Mouse (Mus musculus): ENCODE data around the gene Chst15.
A peak's percentile ranks its signal among the peaks of the same experiment; 100 is the strongest.

Chst15 gene

DNA sequence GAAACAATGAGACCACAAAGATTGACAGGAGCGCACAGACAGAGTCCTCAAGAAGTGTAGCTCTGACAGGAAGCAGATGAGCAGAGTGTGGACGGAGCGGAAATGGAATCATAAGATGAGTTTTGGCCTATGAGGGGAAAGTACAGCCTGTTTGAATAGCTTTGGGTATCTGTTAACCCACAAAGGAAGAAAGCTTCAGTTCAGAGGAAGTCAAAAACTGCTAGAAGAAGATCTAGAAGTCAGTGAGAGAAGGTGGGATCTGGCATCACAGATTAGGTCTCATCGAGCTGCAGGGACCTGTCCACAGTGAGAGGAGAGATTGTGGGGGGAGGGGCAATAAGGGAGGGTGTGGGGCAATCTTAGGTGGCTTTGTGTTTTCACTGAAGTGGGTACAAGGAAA lies 18.3 kb upstream of the Chst15 start:
- DNase-seq = peak in 1 of 2 experiments; percentile 47

DNA sequence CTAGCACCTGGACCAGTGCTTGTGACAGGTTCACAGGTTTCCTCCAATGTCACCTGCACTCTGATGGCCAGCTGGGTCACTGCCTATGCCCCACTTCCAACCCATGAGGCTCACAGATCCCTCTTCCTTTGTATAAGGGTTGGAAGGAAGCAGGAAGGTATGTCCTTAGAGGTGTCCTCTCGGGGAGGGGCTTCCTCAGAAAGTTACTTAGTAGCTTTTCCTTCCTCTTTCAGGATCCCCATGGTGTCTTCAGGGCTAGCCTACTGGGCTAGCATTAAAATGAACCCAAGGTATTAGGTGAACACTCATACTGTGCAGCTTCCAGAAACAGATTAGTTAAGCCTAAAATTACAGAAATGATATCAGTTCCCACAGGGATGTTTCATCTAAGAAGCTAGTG lies 16.1 kb upstream of the Chst15 start:
- DNase-seq = no peak

DNA sequence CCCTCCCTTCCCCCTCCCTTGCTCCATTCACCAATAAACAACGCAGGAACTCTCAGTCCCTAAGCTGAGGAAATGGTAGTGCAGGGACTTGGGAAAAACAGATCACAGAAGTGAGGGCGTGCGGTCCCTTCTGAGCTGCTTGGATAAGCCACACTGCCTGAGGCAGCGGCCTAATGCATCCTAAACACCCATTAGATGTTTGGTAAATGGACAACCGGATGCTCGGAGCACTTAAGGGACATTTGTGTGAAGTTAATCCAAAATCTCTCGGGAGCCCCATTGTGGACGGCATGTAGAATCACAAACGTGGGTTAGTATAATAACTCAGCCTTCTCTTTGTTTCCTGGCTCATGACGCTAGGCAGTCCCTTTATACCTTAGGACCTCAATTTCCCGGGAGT lies 15.1 kb upstream of the Chst15 start:
- DNase-seq = no peak

DNA sequence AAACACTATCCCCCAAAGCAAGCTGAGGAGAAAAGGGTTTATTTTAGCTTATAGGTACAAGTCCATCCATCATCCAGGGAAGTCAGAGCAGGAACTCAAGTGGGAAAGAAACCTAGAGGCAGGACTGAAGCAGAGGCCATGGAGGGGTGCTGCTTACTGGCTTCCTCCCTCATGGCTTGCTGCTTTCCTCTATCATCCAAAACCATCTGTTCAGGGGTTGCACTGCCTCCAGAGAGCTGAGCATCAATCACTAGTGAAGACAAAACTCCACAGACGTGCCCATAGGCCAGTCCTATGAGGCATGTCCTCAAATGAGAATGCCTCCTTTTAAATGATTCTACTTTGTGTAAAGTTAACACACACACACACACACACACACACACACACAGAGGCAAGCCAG lies 13.2 kb upstream of the Chst15 start:
- no peak for DNase-seq

DNA sequence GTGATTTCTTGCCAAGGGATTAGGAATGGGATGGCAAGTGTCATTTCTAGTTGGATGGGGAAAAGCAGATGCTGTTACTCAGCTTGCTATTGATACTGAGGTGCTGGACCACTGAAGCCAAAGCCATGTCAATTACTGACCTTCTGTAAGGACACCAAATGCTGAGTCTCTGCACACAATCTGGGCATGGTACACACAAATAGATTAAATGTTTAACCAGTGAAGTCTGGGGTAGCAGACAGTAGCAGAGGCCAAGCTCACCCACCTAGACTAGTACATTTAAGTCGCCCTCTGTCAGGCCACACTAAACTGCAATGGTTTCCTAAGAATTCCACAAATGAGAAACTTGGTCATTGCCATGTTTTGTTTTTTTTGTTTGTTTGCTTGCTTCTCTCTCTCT lies 11.6 kb upstream of the Chst15 start:
- DNase-seq = no peak

DNA sequence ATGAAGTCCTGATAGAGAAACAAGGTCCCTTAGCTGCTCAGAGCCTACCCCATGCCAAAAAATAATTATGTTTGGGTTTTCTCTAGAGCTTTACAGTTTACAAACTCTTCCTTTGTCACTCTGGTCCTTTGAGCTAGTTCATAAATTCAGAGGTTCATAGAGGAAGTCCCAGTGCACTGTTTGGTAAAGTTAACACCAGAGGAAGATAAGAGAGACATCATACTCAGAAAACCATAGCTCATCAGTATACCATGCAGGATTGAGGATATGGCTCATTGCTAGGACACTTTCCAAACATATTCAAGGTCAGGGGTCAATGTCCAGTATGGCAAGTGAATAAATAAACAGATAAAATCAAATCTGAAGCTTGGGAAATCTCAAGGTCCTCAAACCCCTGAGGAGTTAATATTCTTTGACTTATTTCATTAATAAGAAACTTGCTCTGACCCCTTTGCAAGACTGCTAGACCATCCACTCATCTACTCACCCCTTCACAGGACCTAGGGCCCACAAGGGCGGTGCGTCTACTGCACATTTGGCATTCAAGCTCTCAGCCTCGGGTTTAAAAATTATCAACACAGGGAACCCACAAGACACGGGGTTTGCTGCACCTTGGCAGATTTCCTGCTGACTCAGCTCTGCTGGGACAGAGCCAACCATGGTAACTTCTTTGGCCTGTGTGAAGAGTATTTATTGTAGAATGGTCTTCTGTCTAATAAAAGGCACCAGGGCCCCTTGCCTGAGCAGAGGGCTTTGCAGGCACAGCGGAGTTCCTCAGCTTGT lies 8.7 kb upstream of the Chst15 start:
- DNase-seq = no peak

DNA sequence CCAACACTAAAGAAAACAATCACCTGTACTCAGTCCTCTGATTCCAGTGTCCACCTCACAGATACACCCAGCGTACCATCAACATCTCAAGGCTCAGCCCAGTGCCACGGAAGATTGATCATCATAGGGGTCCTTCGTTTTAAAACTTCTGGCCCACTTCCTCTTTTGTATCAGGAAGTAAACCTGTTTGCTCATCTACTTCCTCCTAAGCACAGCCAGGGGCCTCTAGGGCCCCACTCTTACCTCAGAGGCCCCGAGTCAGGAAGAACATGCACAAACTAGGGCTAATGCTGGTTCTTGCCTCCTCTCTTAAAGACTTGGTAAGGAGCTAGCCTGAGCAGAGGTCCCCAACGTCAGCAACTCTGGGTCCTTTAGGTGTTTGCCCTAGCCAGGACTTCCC lies 6.4 kb upstream of the Chst15 start:
- DNase-seq = no peak

DNA sequence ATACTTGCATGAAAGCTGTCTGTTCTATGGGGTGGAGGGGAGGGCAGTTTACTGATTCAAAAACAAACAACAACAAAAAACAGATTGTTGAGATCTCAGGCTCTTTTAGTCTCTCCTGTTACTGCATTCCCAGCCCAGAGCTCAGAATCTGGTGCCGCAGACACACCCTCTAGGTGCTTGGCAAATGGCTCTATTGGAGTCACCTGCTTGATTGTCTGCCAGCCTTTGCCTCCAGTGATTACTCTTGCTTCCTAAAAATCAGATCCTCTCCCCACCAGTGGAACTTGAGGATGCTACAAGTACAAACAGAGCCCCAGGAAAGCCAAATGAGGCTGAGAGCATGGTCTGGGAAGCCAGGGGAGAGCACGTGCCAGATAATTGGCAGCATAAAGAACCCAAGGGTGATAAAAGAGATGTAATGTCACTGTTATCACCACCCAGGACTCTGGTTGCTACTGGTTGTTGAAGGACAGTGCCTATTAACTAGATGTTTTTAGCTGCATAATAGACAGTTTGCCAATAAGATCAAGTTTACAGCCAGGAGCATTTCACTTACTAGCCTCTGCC lies 4.4 kb upstream of the Chst15 start:
- no peak for DNase-seq

DNA sequence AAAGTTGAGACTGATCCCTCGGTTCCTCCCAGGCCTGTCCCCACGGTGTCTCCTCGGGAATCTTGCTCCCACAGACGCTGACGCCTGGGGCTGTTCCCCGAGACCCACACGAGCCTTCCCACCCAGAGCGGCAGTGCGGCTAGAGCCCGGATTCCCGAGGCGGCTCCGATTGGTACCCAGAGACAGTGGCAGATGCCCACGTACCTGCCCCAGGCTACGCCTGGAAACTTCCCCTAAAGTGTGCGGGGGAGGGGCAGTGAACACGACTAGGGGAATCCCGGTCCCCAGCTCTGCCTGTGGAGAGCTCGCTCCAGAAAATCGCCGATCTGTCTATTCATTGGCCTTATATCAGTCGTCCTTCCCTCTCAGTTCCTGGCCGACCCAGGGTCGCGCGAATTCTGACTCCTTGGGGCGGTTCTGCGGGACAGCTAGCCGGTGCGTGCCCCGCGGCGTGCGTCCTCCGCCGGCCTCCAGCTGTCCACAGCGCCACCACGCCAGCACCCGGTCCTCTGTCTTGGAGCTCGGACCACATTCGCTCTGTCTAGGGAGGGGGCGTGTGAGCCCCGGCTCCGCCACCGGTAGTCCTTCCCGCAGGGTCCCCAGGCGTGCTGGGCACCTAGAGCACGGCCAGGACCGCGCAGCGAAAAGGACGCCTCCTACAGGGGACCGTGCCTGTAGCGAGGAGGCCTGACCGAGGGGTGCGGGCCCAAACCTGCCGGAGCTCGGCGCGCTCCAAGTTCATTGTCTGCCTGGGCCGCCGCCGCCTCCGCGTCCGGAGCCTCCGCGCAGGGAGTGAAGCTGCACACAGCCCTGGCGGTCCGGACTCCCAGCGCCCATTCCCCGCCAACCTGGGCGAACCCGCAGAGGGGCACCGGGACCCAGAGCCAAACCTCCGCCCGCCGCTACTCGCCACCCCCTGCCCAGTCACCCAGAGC lies 660 bp downstream of the Chst15 start:
- peak; percentile 59 to 68 for DNase-seq

DNA sequence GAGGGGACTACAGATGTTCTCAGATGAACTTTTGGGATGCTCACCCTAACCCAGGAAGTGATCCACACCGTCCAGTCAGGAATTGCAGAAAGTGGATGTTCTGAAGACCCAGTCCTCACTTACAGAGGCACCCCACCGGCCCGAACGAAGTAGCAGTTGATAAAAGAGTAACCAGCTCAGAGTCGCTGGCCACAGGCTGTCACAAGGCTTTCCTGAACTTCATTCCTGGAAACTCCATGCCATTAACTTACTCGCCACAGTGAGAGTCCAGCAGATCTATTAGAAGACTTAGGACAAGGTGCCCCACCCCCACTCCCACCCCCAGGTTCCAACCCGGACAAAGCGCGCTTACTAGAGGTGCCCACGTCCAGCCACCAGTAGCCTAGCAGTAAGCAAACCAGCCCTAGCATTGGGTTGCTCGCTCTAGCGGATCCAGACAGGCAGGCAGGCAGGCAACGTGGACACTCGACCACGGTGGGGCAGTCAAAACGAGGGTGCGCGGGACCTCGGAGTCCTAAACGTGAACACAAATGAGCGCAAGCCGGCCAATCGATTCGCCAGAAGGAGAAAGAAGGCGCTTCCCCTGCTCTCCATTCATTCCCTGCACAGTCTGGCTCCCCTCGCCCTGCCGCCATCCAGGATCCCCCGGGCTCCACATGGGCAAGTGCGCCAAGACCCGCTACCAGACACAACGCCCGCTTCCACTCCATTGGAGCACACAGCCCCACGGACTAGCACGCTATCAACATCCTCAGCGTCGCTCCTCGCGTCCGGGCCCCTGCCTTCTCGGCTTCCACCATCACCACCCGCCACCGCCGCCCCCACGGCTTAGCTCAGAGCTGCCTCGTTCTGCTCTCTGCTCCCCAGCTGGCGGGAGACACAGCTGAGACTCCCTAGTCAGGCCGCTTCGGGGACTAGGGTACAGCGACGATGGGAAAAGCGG lies 1.6 kb downstream of the Chst15 start:
- DNase-seq = peak; percentile 62 to 64

DNA sequence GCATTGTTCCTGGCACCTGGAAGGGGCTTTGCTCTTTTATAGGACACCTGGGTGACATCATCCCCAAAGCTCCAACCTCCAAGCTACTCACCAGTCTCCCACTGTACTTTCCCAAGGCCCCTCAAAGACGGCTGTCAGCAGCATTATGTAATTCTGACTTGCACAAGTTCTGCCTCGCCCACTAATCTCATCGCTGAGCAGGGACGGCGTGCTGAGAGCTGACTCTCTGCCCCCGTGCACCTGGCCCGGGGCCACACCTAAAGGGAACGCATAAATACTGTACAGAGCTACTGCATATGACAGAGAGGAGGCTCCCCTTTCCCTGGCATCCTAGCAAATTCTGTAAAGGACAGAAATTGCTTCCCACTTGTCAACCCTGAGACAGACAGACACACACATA lies 4.6 kb downstream of the Chst15 start:
- no peak for DNase-seq

DNA sequence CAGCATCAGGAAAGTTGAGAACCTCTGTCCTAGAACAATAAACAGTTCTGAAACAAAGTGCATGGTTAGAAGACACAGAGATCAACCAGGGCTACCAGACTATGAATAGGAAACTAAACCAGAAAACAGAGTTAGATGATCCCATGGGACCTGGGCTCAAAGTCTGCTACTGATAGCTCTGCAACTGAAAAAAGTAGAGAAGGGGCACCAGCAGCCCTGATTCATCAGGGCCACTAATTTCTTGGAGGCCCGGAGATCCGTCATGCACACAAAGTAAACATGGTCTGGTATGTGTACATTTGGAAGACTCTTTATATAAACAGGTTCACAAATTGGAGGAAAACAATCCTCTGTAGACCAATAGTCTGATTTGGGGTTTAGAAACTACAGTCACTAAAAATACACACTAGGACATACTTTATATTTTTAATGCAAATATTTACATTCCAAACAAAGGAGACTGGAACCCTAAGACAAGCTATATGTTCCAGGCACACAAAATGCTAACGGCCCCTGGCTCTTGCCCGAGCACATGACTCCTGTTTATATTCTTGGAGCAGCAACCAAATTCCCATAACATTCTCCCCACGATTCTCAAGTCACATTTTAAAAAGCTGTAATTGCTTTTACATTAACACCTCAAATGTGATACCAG lies 8.4 kb downstream of the Chst15 start:
- no peak for DNase-seq

DNA sequence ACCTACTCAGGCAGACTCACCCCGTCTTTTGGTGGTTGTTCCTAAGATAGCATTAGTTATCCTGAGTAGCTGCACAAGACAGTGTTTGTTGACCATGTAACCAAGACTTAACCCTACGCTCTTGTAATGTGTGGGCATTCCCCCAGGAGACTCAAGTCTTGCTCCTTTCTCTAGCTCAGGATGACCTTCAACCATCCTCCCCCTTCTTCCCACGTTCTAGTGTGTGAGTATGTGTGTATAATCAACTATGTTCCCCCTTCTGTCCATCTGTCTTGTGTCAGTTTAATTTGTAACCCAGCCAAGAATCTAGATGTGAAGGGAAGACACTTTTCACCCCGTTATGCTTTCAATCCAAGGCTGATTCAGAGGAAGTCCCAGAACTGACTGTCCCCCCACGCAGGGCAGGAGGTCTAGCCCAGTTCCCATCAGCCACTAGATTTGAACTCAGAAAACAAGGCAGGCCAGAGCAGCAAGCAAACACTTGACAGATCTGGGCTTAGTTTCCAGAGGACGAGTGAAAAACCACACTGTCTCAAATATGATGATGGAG lies 9.2 kb downstream of the Chst15 start:
- DNase-seq = no peak

DNA sequence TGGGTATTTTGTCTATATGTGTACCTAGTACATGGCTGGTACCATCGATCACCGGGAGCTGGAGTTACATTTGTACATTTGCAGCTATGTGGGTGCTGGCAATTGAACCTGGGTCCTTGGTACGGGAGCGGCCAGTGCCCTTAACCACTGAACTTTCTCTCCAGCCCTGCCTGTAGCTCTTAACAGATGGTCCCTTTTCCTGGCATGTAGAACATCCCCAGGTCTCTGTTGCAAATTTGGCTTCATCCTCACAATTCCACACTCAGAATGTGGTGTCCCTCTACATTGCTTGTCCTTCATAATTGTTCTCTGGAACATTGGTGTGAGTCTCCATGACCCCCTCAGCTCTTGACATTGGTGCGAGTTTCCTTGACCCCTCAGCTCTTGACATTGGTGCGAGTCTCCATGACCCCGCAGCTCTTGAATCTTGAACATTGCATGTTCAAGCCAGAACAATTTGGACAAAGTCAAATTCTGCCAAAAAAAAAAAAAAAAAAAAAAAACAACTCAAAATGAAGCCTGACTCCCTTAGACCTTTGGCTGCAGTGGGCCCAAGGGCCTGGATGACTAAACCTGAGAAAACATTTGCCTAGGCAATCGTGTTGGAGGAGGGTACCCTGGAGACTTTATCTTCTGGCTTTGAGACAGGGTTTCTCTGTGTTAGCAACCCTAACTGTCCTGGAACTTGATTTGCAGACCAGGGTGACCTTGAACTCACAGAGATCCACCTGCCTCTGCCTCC lies 10.2 kb downstream of the Chst15 start:
- no peak for DNase-seq

DNA sequence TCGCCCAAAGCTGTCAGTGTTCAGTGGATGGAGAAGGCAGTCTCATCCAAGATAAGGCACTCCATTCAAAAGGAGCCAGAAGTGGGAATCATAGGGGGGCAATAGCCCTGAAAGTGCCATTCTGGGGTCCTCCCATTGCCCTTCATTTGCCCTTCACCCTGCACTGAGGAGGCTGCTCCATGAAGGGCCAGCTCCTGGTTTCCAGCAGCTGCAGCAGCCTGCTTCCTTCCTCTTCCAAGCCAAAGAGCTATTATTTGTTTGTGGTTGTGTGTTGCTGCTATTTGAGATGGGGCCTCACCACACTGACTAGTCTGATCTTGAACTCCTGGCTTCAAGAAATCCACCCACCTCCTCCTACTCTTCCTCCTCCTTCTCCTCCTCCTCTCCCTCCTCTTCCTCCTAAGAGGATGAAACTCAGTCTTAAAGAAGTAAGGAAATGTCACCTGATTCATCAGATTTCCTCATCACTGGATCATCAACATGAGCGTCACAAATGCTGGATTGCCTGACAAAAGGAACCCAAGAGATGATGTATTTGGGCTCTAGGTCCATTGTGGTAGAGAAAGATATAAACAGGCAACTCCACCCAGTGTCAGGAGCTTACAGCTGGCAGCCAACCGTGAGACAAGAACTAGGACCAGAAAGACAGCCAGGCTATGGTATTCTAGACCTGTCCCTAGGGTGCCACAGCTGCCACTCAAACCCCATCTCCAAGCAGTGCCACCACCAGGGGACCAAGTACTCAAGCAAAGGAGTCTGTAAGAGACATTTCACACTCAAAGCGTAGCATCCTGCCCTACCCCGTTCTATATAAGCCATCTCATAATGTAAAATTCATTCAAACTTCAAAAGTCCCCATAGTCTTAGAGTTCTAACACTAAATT lies 11.3 kb downstream of the Chst15 start:
- DNase-seq = no peak

DNA sequence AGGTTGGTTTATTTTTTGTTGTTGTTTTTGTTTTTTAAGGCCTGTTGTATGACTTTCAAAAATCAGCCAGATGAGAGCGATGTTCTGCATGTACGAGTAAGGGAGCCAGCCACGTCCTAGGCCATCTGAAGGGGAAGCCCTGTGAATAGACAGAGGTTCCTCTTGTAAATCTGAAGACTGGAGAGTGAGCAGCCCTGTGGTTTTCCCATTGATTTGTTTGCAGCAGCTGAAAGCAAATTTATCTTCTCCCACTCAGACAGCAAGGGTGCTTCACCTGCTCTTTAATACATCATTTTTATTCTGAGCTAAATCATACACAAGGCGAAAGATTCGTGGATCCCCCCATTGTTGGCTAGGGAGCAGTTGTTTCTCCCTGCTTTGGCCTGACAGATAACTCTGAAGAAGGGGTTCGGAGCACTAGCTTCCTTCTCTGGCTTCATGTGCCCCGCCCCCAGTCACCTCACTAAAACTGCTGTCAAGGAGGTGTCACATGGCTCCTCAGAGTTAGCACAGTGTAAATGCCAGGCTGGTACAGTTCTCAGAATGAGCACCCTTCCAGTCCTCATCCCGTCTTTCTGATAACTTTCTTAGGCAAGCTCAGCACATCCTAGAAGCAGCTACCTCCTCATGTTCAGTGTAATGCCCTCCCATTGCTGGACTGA lies 12.5 kb downstream of the Chst15 start:
- peak; percentile 30 to 33 for DNase-seq

DNA sequence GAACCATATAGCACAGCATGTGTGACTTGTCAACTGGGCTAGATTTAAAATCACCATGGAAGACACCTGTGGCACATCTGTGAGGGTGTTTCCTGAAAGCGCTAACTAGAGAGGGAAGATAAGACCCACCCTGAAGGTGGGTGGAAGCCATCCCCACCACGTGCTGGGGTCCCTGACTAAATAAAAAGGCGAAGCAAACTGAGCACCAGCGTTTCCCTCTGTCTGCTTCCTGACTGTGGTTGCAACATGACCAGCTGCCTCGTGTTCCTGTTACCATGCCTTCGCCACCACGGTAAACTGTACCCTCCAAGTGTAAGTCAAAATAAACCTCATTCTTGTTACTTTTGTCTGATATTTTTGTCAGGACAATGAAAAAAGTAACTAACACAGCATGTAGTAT lies 13.0 kb downstream of the Chst15 start:
- peak; percentile 44 to 62 for DNase-seq

DNA sequence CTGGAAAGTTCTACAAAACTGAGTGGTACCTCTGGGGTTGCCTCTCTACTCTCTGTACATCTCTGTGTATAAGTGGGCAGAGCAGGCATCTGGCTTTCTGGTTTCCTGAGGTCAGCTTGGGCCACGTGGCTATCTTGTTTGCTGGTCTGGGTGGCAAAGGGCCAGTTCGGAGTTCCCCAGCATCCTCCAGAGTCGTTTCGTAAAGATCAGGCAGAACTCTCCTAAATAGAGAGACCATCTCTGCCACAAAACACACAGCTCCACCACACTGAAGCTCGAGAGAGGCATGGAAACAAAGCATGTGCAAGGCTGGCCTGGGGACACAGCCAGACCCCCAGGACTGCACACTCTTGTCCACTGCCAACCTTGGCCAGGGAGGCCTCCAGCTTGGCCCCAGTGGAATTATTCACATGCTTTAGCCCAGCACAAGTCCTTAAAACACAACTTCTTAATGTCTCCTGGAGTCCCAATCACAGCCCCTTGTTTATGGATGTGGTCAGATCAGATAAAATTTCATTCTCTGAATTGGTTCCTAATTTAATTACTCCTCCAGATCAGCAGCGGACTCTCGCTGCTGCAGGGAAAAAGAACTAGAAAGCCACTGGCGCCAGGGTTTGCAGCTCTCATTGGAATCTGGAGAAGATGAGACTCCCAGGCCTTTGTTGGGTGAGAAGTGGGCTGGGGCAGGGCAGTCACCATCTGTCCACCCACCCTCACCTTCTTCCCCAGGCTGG lies 14.4 kb downstream of the Chst15 start:
- DNase-seq = no peak
